Mouse (Mus musculus): Measurements from ENCODE around the gene Herc1.
A peak's percentile ranks its signal among the peaks of the same experiment; 100 is the strongest.

The Herc1 gene

DNA sequence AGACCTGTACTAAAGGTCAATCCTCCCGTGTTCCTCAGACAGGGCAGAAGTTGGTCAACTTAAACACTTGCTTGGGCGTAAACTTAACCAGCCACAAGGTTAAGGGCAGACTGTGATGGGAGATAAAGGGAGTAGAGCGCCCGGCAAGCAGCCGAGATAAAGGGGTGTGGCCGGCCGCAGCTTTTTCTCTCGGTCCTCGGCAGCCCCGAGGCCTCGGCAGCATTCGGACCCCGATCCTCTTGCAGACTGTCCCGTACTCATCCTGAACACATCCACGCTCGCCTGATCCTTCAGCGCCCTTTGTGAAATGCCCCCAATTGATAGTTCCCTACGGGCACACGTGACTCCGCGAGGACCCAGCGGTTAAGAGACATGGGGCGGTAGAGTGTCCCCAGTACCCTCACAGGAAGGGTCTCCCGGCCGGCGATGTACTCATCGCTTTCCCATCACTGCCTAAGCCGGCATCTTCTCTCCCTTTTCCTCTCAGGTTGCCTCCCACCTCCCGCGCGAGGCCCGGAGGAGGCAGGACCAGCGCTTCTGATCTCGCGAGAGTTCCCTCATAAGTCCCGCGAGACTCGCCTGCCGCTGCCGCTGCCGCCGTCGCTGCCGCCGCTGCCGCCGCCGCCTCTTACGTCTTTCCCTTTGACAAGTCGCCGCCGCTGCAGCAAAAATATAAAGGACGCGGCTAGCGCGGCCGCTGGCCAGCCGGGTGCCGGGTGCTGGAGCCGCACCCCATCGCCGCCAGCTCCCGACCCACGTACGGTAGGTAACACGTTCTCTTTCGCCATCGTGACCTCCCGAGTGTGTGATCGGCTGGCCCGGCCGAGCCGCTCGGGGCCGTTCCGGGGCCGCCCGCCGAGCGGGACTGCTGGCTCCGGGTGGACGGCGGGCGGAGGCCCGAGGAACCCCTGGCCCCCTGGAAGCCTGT lies at the start of gene Herc1:
Herc1 (plus strand) TSS at position 591 of the 928 bp plus-strand sequence.
- DNase-seq (ENCODE audit: low spot score in 2 of 2), result peak; percentile 92 to 93

GRCm38 (mm10) chr9:66304320-66305090 lies 45.7 kb upstream of the Herc1 start:
- DNase-seq (ENCODE audit: low spot score in 2 of 2), result no peak

GRCm38 (mm10) chr9:66305121-66306112 lies 44.8 kb upstream of the Herc1 start:
- peak in 1 of 2 experiments; percentile 12 for DNase-seq (ENCODE audit: low spot score in 2 of 2)

DNA sequence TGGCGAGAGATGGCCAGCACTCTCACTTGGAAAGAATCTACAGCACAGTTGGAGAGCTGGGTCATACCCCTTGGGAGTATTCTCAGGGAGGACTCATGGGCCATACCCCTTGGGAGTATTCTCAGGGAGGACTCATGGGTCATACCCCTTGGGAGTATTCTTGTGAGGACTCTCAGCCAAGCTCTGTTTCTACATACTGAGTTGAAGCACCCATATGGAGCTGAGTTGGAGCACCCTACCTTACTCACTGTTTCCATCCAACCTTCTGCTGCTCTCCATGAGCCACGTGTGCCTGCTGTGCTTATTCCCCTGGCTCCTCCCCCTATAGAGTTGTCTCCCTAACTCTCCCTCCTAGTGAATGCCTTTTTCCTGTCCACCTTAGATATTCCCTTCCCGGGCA lies 43.8 kb upstream of the Herc1 start:
- no peak for DNase-seq (ENCODE audit: low spot score in 2 of 2)

DNA sequence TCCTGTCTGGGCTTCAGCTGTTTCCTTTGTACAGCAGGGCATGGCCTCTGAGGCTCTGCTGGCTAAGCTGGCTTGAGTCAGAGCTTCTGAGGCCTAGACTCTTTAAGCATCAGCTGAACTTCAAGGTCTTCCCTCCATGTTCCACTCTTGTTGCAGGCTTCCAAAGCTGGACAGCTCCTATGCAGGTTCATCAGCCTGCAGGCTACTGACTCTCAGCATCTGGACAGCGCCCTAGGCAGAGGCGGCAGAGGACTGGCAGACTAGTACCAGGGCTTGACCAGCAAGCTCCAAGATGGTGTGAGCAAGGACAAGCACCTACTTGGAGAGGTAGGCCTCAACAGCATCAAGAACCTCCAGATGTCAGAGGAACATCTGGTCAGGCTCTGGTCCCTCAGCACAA lies 42.9 kb upstream of the Herc1 start:
- peak in 1 of 2 experiments; percentile 39 for DNase-seq (ENCODE audit: low spot score in 2 of 2)

DNA sequence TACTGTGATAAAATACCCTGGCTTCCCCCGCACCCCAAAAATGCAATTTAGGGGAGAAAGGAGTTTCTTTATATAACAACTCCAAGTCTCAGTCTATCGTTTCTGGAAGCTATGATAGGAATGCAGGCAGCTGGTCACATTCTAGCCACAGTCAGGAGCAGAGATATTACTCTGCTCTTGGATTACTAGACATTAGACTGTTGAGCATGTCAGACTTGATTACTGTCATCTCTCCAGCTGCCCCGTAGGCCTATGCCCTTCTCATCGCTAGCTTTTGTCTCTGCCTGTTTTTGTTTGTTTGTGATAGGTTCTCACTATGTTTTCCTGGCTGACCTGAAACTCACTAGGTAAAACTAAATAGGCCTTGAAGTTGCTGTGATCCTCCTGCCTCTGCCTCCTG lies 41.5 kb upstream of the Herc1 start:
- DNase-seq (ENCODE audit: low spot score in 2 of 2), result no peak

DNA sequence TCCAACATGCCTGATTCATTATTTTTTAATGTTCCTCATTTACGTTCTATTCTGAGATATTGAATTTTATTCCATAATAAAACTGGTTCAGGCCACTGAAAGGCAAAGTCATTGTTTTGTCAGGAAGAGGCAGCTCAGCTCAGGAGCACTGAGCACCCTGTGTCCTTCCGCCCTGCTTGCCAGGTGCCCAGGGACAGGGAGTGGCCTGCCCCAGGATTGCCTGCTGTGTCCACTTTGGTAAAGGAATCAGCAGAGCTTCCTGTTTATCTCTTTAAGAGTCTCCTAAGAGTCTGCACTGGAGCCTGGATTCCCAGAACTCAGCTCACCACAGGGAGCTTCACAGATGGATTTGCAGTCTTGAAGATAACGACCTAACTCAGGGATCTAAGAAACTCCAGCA lies 38.8 kb upstream of the Herc1 start:
- DNase-seq (ENCODE audit: low spot score in 2 of 2), result no peak

DNA sequence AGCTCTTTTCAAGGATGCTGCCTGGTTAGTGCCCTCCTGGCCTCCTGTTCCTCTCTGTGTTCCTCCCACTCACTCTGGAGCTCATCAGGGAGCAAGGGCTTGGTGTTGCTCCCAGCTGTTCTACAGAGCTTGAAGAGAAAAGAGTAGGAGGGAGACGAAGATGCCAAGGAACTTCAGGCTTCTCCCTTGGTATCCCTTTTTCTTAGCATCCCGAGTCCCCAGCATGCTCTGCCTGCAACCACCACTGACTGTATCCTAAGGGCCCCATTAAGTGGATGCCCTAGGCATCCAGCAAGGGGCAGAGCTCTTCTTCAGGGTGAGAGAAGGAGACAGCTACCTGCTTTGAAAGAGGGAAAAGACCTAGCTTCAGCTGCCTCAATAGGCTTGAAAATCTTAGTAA lies 33.6 kb upstream of the Herc1 start:
- DNase-seq (ENCODE audit: low spot score in 2 of 2), result no peak

GRCm38 (mm10) chr9:66322010-66322931 lies 28.0 kb upstream of the Herc1 start:
- DNase-seq (ENCODE audit: low spot score in 2 of 2), result no peak

DNA sequence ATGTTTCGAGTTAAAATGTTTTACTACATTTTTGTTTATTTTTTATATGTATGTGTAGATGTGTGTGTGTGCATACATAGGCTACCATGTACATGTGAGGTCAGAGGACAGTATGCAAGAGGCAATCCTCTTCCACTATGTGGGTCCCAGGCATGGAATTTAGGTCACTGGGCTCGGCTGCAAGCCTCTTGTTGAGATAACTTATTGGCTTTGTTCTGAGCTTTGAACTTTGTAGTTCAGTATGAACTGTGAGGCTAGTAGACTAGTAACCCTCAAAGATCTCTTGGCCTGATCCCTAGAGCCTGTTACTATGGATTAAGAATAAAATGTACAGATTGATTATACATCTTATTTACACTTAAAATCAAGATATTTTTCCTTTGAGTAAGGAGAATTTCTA lies 23.4 kb upstream of the Herc1 start:
- no peak for DNase-seq (ENCODE audit: low spot score in 2 of 2)

GRCm38 (mm10) chr9:66329474-66329873 lies 20.8 kb upstream of the Herc1 start:
- DNase-seq (ENCODE audit: low spot score in 2 of 2), result no peak

- DNase-seq (ENCODE audit: low spot score in 2 of 2), result no peak
Observed at GRCm38 (mm10) chr9:66330437-66330836, 19.8 kb upstream of the Herc1 start.

- no peak for DNase-seq (ENCODE audit: low spot score in 2 of 2)
Observed at GRCm38 (mm10) chr9:66331548-66331947, 18.7 kb upstream of the Herc1 start.

- no peak for DNase-seq (ENCODE audit: low spot score in 2 of 2)
Observed at GRCm38 (mm10) chr9:66332393-66332792, 17.9 kb upstream of the Herc1 start.

- DNase-seq (ENCODE audit: low spot score in 2 of 2), result no peak
Observed at GRCm38 (mm10) chr9:66337280-66337679, 13.0 kb upstream of the Herc1 start.

DNA sequence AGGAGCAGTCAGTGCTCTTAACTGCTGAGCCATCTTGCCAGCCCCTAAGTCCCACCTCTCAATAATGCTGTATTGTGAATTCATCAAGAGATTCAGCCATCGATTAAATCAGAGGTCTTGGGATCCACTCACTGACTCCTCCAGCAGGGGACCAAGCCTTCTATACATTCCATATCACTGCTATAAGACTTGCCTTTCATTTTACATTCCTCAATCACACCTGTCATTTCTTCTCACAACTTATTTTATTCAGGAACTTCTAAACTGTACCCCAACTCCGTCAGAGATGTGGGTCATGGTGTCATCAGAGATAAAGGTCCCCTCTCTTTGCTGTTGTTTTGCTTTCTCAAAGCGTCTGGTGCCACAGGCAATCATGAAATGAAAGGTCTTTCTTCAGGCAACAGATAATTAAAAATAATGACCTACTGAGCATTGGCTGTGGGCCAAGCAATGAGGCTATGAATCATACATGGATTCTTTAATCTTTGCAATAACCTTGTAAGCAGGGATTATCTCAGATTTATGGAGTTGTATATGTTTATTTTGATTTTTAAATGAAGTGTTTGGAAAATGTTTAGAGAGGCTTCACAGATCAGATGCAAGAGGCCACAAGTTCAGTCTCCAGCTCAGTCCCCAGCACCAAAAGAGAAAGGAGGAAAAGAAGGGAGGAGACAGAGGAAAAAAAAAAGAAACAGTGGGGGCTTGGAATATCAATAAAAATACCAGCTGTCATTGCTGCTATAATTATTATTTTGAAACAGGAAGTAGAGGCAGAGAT lies 12.1 kb upstream of the Herc1 start:
- DNase-seq (ENCODE audit: low spot score in 2 of 2), result no peak

DNA sequence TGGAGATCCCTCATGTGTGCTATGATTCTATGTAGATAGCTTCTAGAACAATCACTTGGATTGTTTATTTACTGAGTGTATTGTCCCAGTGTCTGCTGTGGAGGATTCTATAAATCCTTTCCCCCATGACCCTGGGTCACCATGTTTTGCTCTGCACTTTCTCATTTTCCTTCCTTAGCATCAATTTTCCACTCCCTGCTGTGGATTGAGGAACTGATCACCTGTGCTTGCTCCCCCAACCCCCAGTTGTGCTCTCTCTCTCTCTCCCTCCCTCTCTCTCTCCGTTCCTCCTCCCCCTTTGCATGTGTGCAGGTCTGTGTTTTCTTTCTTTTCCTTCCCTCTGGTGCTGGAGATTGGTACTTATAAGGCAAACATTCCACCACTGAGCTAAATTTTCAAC lies 10.5 kb upstream of the Herc1 start:
- no peak for DNase-seq (ENCODE audit: low spot score in 2 of 2)

DNA sequence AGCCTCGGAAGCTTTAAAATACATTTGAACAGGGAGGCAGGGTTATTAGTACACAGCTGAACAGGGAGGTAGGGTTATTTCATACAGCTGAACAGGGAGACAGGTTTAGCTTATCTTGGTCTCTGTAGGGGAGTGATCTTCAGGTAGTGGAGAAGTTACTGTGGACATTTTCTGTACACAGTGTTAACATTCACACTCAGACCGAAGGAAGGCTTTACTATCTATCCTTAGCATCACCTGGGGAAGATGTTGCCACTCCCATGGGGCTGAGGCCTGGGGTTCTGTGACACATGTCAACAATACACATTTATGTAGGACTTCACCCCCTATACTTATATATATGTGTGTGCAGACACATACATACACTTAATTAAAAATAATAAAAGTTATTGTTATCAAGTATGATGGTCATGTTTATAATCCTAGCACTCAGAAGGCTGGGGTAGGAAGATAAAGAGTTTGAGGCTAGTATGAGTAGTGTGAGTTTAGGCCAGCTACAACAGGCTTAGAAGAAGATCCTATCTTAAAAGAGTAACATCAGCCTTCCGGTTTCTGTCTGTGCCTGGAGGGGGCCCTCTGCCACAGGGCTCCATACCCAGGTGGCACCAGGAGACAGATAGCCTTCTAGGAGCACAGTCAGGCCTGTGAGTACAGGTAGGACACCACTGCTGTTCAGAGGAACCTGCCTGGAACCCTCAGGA lies 9.7 kb upstream of the Herc1 start:
- DNase-seq (ENCODE audit: low spot score in 2 of 2), result no peak

DNA sequence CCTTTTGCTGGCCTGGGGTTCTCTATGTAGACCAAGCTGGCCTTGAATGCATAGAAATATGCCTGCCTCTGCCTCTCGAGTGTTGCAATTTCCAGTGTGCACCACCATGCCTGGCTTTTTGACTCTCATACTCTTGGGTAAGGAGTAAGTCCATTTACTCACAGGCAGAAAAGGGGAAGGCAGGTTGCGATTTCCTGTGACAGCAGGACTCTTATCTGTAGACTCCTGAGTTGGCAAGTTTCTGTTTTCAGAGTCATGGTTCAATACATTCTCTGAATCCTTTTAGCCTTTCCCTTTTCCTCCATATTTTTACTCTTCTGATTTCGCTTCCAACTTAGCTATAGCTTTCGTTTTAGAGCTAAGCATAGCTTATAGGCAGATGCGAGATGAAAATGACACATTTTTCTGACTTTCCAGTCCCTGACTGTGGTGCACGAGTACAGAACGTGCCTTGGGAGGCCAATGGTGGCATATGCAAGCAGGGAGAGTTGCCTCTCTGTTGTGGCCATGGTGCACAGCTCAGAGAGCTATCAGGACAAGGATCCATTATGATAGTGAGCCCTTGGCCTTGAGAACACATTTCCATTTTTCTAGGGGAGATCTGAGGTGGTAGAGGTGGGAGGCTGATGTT lies 2.7 kb upstream of the Herc1 start:
- no peak for DNase-seq (ENCODE audit: low spot score in 2 of 2)
